Mouse (Mus musculus): ENCODE measurements around the gene Clstn2.

DNA sequence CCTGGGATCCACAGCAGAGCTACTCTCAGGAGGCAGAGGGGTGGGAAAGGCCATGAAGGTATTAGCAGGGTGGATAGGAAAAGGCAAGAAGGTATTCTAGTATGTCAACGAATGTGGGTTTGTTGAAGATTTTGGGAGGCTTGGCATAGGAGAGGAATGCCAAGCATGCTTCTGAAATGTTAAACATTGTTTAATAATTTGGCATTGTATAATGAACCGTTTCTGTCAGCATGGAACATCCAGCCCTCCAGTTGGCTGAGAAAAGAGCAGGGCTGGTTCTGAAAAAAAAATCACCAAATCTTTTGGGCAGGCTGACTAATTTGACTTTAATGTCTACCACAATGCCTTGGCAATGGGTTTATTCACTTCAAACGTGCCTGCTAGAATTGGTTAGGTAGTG lies 355.9 kb downstream of the Clstn2 start:
- TF ChIP-seq GATA1 (IDR thresholded peaks at IDR 0.05; ENCODE audit: borderline replicate concordance, low read length) = no peak
- TF ChIP-seq CTCF (IDR thresholded peaks at IDR 0.05; ENCODE audit: low read depth, low read length) = no peak
- TF ChIP-seq TAL1 (conservative IDR thresholded peaks at IDR 0.05; ENCODE audit: low read depth, low read length) = no peak
